Comparison of ENCODE assay signal across 14 mouse cellular contexts in genomic region chr4:104697703-104698102, GRCm38 (mm10).
"Had no signal": no experiment of that assay in that cellular context is flagged by ENCODE, and none has a peak within 500 bp of the region (broad histone marks: within the 10 kb centered on the region; RNA-seq: fewer than 3 reads in every experiment).

No protein-coding gene starts in this region.

- ATAC-seq: liver, embryonic 12.5 days had no signal

- H3K27ac ChIP-seq: kidney, embryonic 15.5 days; liver, embryonic 12.5 days; liver, embryonic 15.5 days; lung, embryonic 15.5 days had no signal

- H3K4me3 ChIP-seq: kidney, embryonic 15.5 days; liver, embryonic 12.5 days; liver, embryonic 15.5 days; lung, embryonic 15.5 days; midbrain, embryonic 12.5 days had no signal

- DNase-seq: kidney, adult 11 months; kidney, adult 8-10 months; kidney, postnatal 10 days; kidney, postnatal 36 days; lung, adult 18-20 months; lung, postnatal 10 days; lung, postnatal 36 days; thymus, adult 18-20 months; thymus, postnatal 4 days had no signal
